Mouse (Mus musculus): Measurements from ENCODE around the gene Nags.

The Nags gene

GRCm38 (mm10) chr11:102145471-102146001 lies at the start of gene Nags:
Gene Nags, plus strand, starts transcription at chr11:102145513.
- DNase-seq (ENCODE audit: low spot score in 2 of 2), result no peak

GRCm38 (mm10) chr11:102095676-102096075 lies 49.6 kb upstream of the Nags start:
- DNase-seq (ENCODE audit: low spot score in 2 of 2), result no peak

- no peak for DNase-seq (ENCODE audit: low spot score in 2 of 2)
Measured at GRCm38 (mm10) chr11:102096446-102096845, 48.9 kb upstream of the Nags start.

GRCm38 (mm10) chr11:102096887-102097391 lies 48.4 kb upstream of the Nags start:
- peak; percentile 33 to 42 for DNase-seq (ENCODE audit: low spot score in 2 of 2)

GRCm38 (mm10) chr11:102101219-102101618 lies 44.1 kb upstream of the Nags start, which contains the start of gene Ppy:
Gene Ppy, minus strand, starts transcription at chr11:102101319.
- no peak for DNase-seq (ENCODE audit: low spot score in 2 of 2)

GRCm38 (mm10) chr11:102102485-102103258 lies 42.6 kb upstream of the Nags start:
- peak in 1 of 2 experiments; percentile 56 for DNase-seq (ENCODE audit: low spot score in 2 of 2)

- no peak for DNase-seq (ENCODE audit: low spot score in 2 of 2)
Measured at GRCm38 (mm10) chr11:102106911-102107310, 38.4 kb upstream of the Nags start.

GRCm38 (mm10) chr11:102107732-102108131 lies 37.6 kb upstream of the Nags start, which contains the start of gene Pyy:
Gene Pyy, minus strand, starts transcription at chr11:102107832.
- DNase-seq (ENCODE audit: low spot score in 2 of 2), result no peak

GRCm38 (mm10) chr11:102111576-102111975 lies 33.7 kb upstream of the Nags start:
- DNase-seq (ENCODE audit: low spot score in 2 of 2), result no peak

- no peak for DNase-seq (ENCODE audit: low spot score in 2 of 2)
Measured at GRCm38 (mm10) chr11:102116241-102116640, 29.1 kb upstream of the Nags start.

- no peak for DNase-seq (ENCODE audit: low spot score in 2 of 2)
Measured at GRCm38 (mm10) chr11:102117386-102117785, 27.9 kb upstream of the Nags start.

GRCm38 (mm10) chr11:102134516-102134915 lies 10.8 kb upstream of the Nags start:
- DNase-seq (ENCODE audit: low spot score in 2 of 2), result no peak

GRCm38 (mm10) chr11:102137625-102138446 lies 7.5 kb upstream of the Nags start:
- DNase-seq (ENCODE audit: low spot score in 2 of 2), result no peak

GRCm38 (mm10) chr11:102138447-102138740 lies 6.9 kb upstream of the Nags start:
- DNase-seq (ENCODE audit: low spot score in 2 of 2), result peak in 1 of 2 experiments; percentile 55

GRCm38 (mm10) chr11:102140508-102140907 lies 4.8 kb upstream of the Nags start:
- DNase-seq (ENCODE audit: low spot score in 2 of 2), result peak in 1 of 2 experiments; percentile 51

GRCm38 (mm10) chr11:102142355-102142754 lies 3.0 kb upstream of the Nags start:
- no peak for DNase-seq (ENCODE audit: low spot score in 2 of 2)

GRCm38 (mm10) chr11:102144957-102145470 lies 299 bp upstream of the Nags start:
- DNase-seq (ENCODE audit: low spot score in 2 of 2), result no peak

GRCm38 (mm10) chr11:102146005-102146404 lies 692 bp downstream of the Nags start:
- no peak for DNase-seq (ENCODE audit: low spot score in 2 of 2)

GRCm38 (mm10) chr11:102146531-102146930 lies 1.2 kb downstream of the Nags start:
- DNase-seq (ENCODE audit: low spot score in 2 of 2), result no peak

GRCm38 (mm10) chr11:102147213-102147989 lies 2.1 kb downstream of the Nags start:
- no peak for DNase-seq (ENCODE audit: low spot score in 2 of 2)

GRCm38 (mm10) chr11:102156039-102156785 lies 10.9 kb downstream of the Nags start, which contains the start of gene Tmem101:
Gene Tmem101, minus strand, starts transcription at chr11:102156404.
- DNase-seq (ENCODE audit: low spot score in 2 of 2), result peak; percentile 81 to 84
